Mouse (Mus musculus) myocyte (in vitro differentiated cells): ENCODE results near the gene Btbd3. TPM values are rescaled to one million over a fixed set of nuclear protein-coding genes. Genes with fewer than 3 reads are reported as not detected.

Experiments
- H3K27me3 ChIP-seq: one replicate; pipeline ENCODE4 v1.6.1; 2011; ENCODE audit not compliant: control insufficient read depth, insufficient read depth, insufficient read length
- H3K36me3 ChIP-seq: one replicate; pipeline ENCODE4 v1.6.1; 2011; ENCODE audit not compliant: control insufficient read depth, insufficient read depth
- H3K4me2 ChIP-seq: one replicate; pipeline ENCODE4 v1.6.1; 2011; ENCODE audit warnings: low read depth, control low read depth
- H3K4me3 ChIP-seq: one replicate; pipeline ENCODE4 v1.5.1; 2011; ENCODE audit warnings: mild to moderate bottlenecking, control low read depth, moderate library complexity
- H3K79me2 ChIP-seq: one replicate; pipeline ENCODE4 v1.6.1; 2011; ENCODE audit not compliant: control insufficient read depth, insufficient read depth
- H3ac ChIP-seq: one replicate; pipeline ENCODE4 v1.6.1; 2011; ENCODE audit not compliant: control insufficient read depth, insufficient read length
- CEBPB ChIP-seq: IDR thresholded peaks from 2 replicates; pipeline ENCODE4 v1.6.1; 2011; ENCODE audit warnings: mild to moderate bottlenecking, moderate library complexity; ENCODE audit not compliant: poor library complexity, insufficient read depth, severe bottlenecking
- E2F4 ChIP-seq: IDR thresholded peaks from one replicate; pipeline ENCODE4 v1.6.1; 2011; ENCODE audit warnings: mild to moderate bottlenecking, control low read depth, moderate library complexity; ENCODE audit not compliant: insufficient read depth
- MAX ChIP-seq: IDR thresholded peaks from one replicate; pipeline ENCODE4 v1.6.1; 2011; ENCODE audit warnings: low read depth, mild to moderate bottlenecking, control low read depth
- MYOD1 ChIP-seq, 3 experiments: IDR thresholded peaks; one replicate each; pipeline ENCODE4 v1.6.1; 2011; ENCODE audit warnings: control low read depth in 2 of 3, low read depth in 2 of 3, mild to moderate bottlenecking in 2 of 3, moderate library complexity in 1 of 3; ENCODE audit not compliant: insufficient read length in 2 of 3, control insufficient read depth in 1 of 3
- MYOG ChIP-seq, 3 experiments: IDR thresholded peaks; one replicate each; pipeline ENCODE4 v1.6.1; 2011; ENCODE audit warnings: control low read depth in 2 of 3, low read depth in 2 of 3, mild to moderate bottlenecking in 2 of 3; ENCODE audit not compliant: insufficient read length in 2 of 3, control insufficient read depth in 1 of 3, insufficient read depth in 1 of 3
- POLR2A ChIP-seq: IDR thresholded peaks from one replicate; pipeline ENCODE4 v1.6.1; 2011; ENCODE audit warnings: low read depth, mild to moderate bottlenecking, control low read depth, moderate library complexity; ENCODE audit not compliant: insufficient read length
- POLR2AphosphoS2 ChIP-seq: IDR thresholded peaks from one replicate; pipeline ENCODE4 v1.6.1; 2011; ENCODE audit warnings: low read depth, control low read depth; ENCODE audit not compliant: insufficient read length
- REST ChIP-seq: IDR thresholded peaks from one replicate; pipeline ENCODE4 v1.6.1; 2011; ENCODE audit warnings: mild to moderate bottlenecking, control low read depth, moderate library complexity; ENCODE audit not compliant: insufficient read depth, insufficient read length
- SRF ChIP-seq: IDR thresholded peaks from one replicate; pipeline ENCODE4 v1.6.1; 2011; ENCODE audit warnings: low read depth; ENCODE audit not compliant: control insufficient read depth, insufficient read length
- TCF12 ChIP-seq: IDR thresholded peaks from one replicate; pipeline ENCODE4 v1.6.1; 2011; ENCODE audit warnings: mild to moderate bottlenecking, control low read depth; ENCODE audit not compliant: poor library complexity, insufficient read depth, severe bottlenecking
- TCF3 ChIP-seq: IDR thresholded peaks from one replicate; pipeline ENCODE4 v1.6.1; 2011; ENCODE audit warnings: low read depth, control low read depth; ENCODE audit not compliant: insufficient read length
- USF1 ChIP-seq: IDR thresholded peaks from one replicate; pipeline ENCODE4 v1.6.1; 2011; ENCODE audit warnings: low read depth, mild to moderate bottlenecking, control low read depth, moderate library complexity
- polyA plus RNA-seq: library from polyadenylated mRNA; unstranded; fragments of >200 nt; fragmentation: generic; extraction: Trizol; gene quantifications from one replicate; pipeline ENCODE4 v1.2.1, GENCODE M21; 2012; ENCODE audit warnings: missing spikeins

The Btbd3 gene
- polyA plus RNA-seq, 1 experiment = 2.9 TPM

GRCm38 (mm10) chr2:138355366-138355765 lies 99.0 kb downstream of the Btbd3 start:
- TF ChIP-seq MYOG (IDR thresholded peaks at IDR 0.05; ENCODE audit: control insufficient read depth in 1 of 3, insufficient read depth in 1 of 3, insufficient read length in 2 of 3, low read depth in 2 of 3) (no peak), MAX (no peak), POLR2A (no peak), REST (no peak), TCF12 (no peak), SRF (no peak), CEBPB (no peak)
- Histone ChIP-seq H3K36me3 (no peaks in the 10 kb centered on the region), H3K27me3 (no peaks in the 10 kb centered on the region), H3K4me3 (no peak overlapping the region), H3ac (no peak overlapping the region), H3K79me2 (no peaks in the 10 kb centered on the region), H3K4me2 (no peak overlapping the region)

GRCm38 (mm10) chr2:138362474-138362873 lies 106.1 kb downstream of the Btbd3 start:
- Histone ChIP-seq H3K79me2 (no peaks in the 10 kb centered on the region), H3K27me3 (no peaks in the 10 kb centered on the region), H3ac (no peak overlapping the region), H3K4me3 (no peak overlapping the region), H3K4me2 (no peak overlapping the region), H3K36me3 (no peaks in the 10 kb centered on the region)
- TF ChIP-seq MAX (no peak), E2F4 (no peak), MYOG (IDR thresholded peaks at IDR 0.05; ENCODE audit: control insufficient read depth in 1 of 3, insufficient read depth in 1 of 3, insufficient read length in 2 of 3, low read depth in 2 of 3) (no peak), USF1 (no peak), MYOD1 (IDR thresholded peaks at IDR 0.05; ENCODE audit: control insufficient read depth in 1 of 3, insufficient read length in 2 of 3, low read depth in 2 of 3) (no peak), POLR2A (no peak), SRF (no peak)

- Histone ChIP-seq H3K27me3 (no peaks in the 10 kb centered on the region), H3K4me2 (no peak overlapping the region), H3K36me3 (no peaks in the 10 kb centered on the region), H3ac (no peak overlapping the region), H3K4me3 (no peak overlapping the region), H3K79me2 (no peaks in the 10 kb centered on the region)
- TF ChIP-seq TCF3 (no peak), POLR2AphosphoS2 (no peak), E2F4 (no peak), MAX (no peak), MYOG (IDR thresholded peaks at IDR 0.05; ENCODE audit: control insufficient read depth in 1 of 3, insufficient read depth in 1 of 3, insufficient read length in 2 of 3, low read depth in 2 of 3) (no peak), POLR2A (no peak), USF1 (no peak)
These were observed 109.0 kb downstream of the Btbd3 start for GRCm38 (mm10) chr2:138365391-138365790.

GRCm38 (mm10) chr2:138374556-138374955 lies 118.2 kb downstream of the Btbd3 start:
- TF ChIP-seq TCF12 = no peak
- TF ChIP-seq POLR2AphosphoS2 = no peak
- no peak for TF ChIP-seq MYOG (IDR thresholded peaks at IDR 0.05; ENCODE audit: control insufficient read depth in 1 of 3, insufficient read depth in 1 of 3, insufficient read length in 2 of 3, low read depth in 2 of 3)
- Histone ChIP-seq H3K4me3 (no peak overlapping the region), H3K27me3 (no peaks in the 10 kb centered on the region), H3ac (no peak overlapping the region), H3K79me2 (no peaks in the 10 kb centered on the region), H3K4me2 (no peak overlapping the region), H3K36me3 (no peaks in the 10 kb centered on the region)

GRCm38 (mm10) chr2:138378855-138379254 lies 122.5 kb downstream of the Btbd3 start:
- Histone ChIP-seq H3ac (no peak overlapping the region), H3K4me2 (no peak overlapping the region), H3K36me3 (no peaks in the 10 kb centered on the region), H3K79me2 (no peaks in the 10 kb centered on the region), H3K27me3 (no peaks in the 10 kb centered on the region), H3K4me3 (no peak overlapping the region)
- TF ChIP-seq E2F4 (no peak), USF1 (no peak), TCF3 (no peak), POLR2A (no peak), TCF12 (no peak)

- Histone ChIP-seq H3K4me2 (no peak overlapping the region), H3ac (no peak overlapping the region), H3K36me3 (no peaks in the 10 kb centered on the region), H3K27me3 (no peaks in the 10 kb centered on the region), H3K4me3 (no peak overlapping the region), H3K79me2 (no peaks in the 10 kb centered on the region)
- TF ChIP-seq MYOG (IDR thresholded peaks at IDR 0.05; ENCODE audit: control insufficient read depth in 1 of 3, insufficient read depth in 1 of 3, insufficient read length in 2 of 3, low read depth in 2 of 3) (no peak), E2F4 (no peak), TCF3 (no peak), MYOD1 (IDR thresholded peaks at IDR 0.05; ENCODE audit: control insufficient read depth in 1 of 3, insufficient read length in 2 of 3, low read depth in 2 of 3) (no peak), SRF (no peak), REST (no peak), USF1 (no peak), POLR2A (no peak)
These were observed 128.4 kb downstream of the Btbd3 start for GRCm38 (mm10) chr2:138384762-138385161.
